Mouse (Mus musculus) cerebellum, adult 11 months (tissue): ENCODE data around the gene Hcrtr2.

ENCODE experiments used
- DNase-seq: peaks from one replicate; pipeline ENCODE4 v3.0.0; 2022

Gene Hcrtr2

GRCm38 (mm10) chr9:76230400-76230799 lies 93.3 kb downstream of the Hcrtr2 start:
- no peak for DNase-seq

- DNase-seq: peak; percentile 6
Observed at GRCm38 (mm10) chr9:76217178-76217975, 106.3 kb downstream of the Hcrtr2 start.

GRCm38 (mm10) chr9:76214678-76215077 lies 109.0 kb downstream of the Hcrtr2 start:
- DNase-seq: no peak

DNA sequence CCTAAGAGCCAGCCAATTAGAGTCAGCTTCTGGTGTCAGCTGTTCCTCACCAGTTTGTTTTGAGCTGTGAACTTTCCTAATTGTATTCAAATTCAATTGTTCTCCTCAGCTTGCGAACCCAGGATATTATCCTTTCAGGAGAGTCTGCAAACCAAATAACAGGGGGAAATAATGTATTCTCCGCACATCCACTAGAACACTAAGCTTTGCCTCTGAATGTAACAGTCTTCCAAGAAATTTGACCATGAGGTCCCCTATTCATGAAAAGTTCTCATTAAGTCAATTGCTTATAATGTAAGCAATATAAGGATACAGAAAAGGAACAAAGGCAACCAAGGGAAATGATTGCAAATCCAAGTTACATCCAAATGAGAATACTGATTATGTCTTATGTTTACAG lies 110.1 kb downstream of the Hcrtr2 start, which contains the start of gene Gfral:
Gfral (minus strand) TSS at position 101 of the 400 bp plus-strand sequence.
- no peak for DNase-seq

- no peak for DNase-seq
Observed at GRCm38 (mm10) chr9:76196917-76197316, 126.7 kb downstream of the Hcrtr2 start.

DNA sequence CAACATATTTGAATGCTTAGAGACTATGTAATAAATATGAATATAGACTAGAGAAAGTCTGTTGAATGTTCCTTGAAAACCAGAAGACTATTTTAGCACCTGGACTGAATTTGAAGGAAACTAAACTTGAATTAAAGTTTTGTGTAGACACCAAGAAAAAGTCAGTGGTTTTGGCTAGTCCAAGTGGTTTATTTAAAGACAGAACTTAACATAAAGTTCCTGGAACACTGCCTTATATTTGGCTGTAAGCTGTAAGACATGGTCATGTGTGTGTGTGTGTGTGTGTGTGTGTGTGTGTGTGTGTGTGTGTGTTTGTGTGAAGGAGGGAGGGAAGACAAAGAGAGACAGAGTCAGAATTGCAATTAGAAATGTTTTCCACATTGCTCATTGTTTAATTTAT lies 144.4 kb downstream of the Hcrtr2 start:
- DNase-seq: no peak
